Mouse (Mus musculus): ENCODE results near the gene Mllt10.

Mllt10 gene

GRCm38 (mm10) chr2:18055016-18055928, at the start of gene Mllt10:
Mllt10 (plus strand) TSS chr2:18055237.
- DNase-seq (ENCODE audit: low spot score) = peak; percentile 72

- no peak for DNase-seq (ENCODE audit: low spot score)
Measured at GRCm38 (mm10) chr2:18011226-18011625, 43.8 kb upstream of the Mllt10 start.

GRCm38 (mm10) chr2:18012866-18013265, 42.2 kb upstream of the Mllt10 start:
- no peak for DNase-seq (ENCODE audit: low spot score)

- DNase-seq (ENCODE audit: low spot score) = no peak
Measured at GRCm38 (mm10) chr2:18015581-18015980, 39.5 kb upstream of the Mllt10 start.

- DNase-seq (ENCODE audit: low spot score) = no peak
Measured at GRCm38 (mm10) chr2:18016639-18017038, 38.4 kb upstream of the Mllt10 start.

- no peak for DNase-seq (ENCODE audit: low spot score)
Measured at GRCm38 (mm10) chr2:18017321-18017720, 37.7 kb upstream of the Mllt10 start.

- DNase-seq (ENCODE audit: low spot score) = no peak
Measured at GRCm38 (mm10) chr2:18019122-18019521, 35.9 kb upstream of the Mllt10 start.

GRCm38 (mm10) chr2:18022886-18023285, 32.2 kb upstream of the Mllt10 start:
- DNase-seq (ENCODE audit: low spot score) = no peak

GRCm38 (mm10) chr2:18025116-18025515, 29.9 kb upstream of the Mllt10 start:
- DNase-seq (ENCODE audit: low spot score) = peak; percentile 60

GRCm38 (mm10) chr2:18025781-18026115, 29.3 kb upstream of the Mllt10 start:
- no peak for DNase-seq (ENCODE audit: low spot score)

GRCm38 (mm10) chr2:18026116-18026947, 28.7 kb upstream of the Mllt10 start:
- DNase-seq (ENCODE audit: low spot score) = peak; percentile 81

- peak; percentile 98 for DNase-seq (ENCODE audit: low spot score)
Measured at GRCm38 (mm10) chr2:18027448-18028139, 27.4 kb upstream of the Mllt10 start.

- peak; percentile 85 for DNase-seq (ENCODE audit: low spot score)
Measured at GRCm38 (mm10) chr2:18028140-18029021, 26.7 kb upstream of the Mllt10 start.

- peak; percentile 53 for DNase-seq (ENCODE audit: low spot score)
Measured at GRCm38 (mm10) chr2:18029656-18030055, 25.4 kb upstream of the Mllt10 start.

- DNase-seq (ENCODE audit: low spot score) = peak; percentile 87
Measured at GRCm38 (mm10) chr2:18030581-18030980, 24.5 kb upstream of the Mllt10 start.

- peak; percentile 75 for DNase-seq (ENCODE audit: low spot score)
Measured at GRCm38 (mm10) chr2:18031271-18031821, 23.7 kb upstream of the Mllt10 start.

- DNase-seq (ENCODE audit: low spot score) = peak; percentile 89
Measured at GRCm38 (mm10) chr2:18031831-18032537, 23.1 kb upstream of the Mllt10 start.

- DNase-seq (ENCODE audit: low spot score) = peak; percentile 58
Measured at GRCm38 (mm10) chr2:18032538-18032895, 22.5 kb upstream of the Mllt10 start.

GRCm38 (mm10) chr2:18033166-18034108, 21.6 kb upstream of the Mllt10 start:
- DNase-seq (ENCODE audit: low spot score) = peak; percentile 55
